Mouse (Mus musculus) frontal cortex, adult 2 months (tissue): Measurements from ENCODE around the gene Edem1. TPM values are rescaled to one million over a fixed set of nuclear protein-coding genes. Genes with fewer than 3 reads are reported as not detected.

Experiments
- DNase-seq, 2 experiments: peaks; one replicate each; pipeline ENCODE4 v3.0.0; 2022; ENCODE audit warnings: low spot score in 1 of 2; ENCODE audit errors: extremely low spot score in 1 of 2
- polyA plus RNA-seq: library from polyadenylated mRNA; depleted of rRNA; stranded (reverse); fragments of >200 nt; gene quantifications from 2 replicates; pipeline ENCODE4 v1.2.3, GENCODE M21; 2012; rRNA removed

Gene Edem1
- polyA plus RNA-seq: 11.6 TPM in 2 replicates

DNA sequence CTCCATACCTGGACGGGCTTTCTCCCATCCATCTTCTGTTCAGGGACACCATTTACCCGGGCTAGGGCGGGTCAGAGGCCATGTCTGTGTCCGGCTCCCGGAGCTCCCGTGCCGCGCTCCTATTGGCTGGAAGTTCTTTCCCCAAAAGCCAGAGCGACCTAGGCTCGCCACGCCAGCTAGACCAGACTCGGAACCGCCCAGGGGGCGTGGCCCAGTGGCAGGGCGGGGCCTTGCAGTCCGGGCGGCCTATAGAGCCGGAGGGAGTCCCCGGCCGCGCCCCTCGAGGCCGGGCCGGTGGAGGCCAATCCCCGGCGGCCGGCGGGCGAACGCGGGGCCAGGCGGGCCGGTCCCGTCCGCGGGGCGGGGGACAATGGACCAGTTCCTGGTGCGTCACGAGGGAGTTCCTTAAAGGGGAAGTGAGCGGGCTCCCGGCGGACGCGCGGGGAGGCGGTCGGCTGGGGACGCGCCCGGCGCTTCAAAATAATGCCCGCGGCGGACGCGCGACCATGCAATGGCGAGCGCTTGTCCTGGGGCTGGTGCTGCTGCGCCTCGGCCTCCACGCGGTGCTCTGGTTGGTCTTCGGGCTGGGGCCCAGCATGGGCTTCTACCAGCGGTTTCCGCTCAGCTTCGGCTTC is at the start of gene Edem1:
Gene Edem1, plus strand, starts transcription at position 408 of the 635 bp plus-strand sequence.
- DNase-seq: peak; percentile 93 to 94

DNA sequence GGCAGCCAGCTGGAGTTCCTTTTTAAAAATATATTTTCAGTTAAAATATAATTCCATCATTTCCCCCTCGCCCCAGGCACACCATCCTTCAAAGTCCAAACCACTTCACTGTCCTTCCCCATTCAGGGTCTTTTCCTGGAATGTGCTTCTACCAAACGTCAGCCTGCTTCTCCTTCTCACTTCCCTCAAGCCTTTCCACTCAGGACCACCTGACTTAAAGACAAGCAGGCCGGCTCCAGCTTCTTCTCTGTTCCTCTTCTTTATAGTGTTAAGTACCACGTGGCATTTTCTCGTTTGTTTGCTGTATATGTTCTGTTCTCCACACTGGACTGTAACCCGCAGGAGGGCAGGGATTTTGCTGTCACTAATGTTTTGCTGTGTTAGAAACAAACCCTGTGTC is 46.6 kb upstream of the Edem1 start:
- DNase-seq: peak in 1 of 2 experiments; percentile 15

DNA sequence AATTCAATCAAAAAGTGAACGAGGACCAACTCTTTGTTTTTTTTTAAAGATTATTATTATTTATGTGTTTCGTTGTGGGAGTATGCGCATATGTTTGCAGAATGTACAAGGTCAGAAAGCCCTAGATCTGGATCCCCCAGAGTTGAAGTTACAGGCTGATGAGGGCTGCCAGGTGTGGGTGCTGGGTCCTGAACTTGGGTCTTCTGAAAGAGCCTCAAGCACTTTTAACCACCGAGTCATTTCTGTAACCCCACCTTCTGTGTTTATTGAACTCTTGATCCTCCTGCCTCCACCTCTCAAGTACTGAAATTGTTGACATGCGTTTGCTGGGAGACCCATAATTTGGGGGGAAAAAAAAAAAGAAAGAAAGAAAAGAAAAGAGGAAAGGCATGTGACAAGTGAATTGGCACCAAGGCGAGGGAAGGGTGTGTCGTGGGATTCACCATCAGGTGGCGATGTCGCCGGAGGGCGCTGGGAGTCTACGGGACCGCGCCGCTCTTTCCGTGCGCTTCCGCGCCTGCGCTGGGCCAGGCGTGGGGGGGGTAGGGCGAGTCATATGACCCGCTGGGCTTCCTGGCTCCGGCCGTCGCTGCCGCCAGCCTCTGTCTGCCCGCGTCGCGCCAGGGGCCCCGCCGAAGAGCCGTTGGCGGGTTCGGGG is 45.8 kb upstream of the Edem1 start, which contains the start of gene Arl8b:
Gene Arl8b, plus strand, starts transcription at position 574 of the 658 bp plus-strand sequence.
- peak; percentile 84 to 97 for DNase-seq

DNA sequence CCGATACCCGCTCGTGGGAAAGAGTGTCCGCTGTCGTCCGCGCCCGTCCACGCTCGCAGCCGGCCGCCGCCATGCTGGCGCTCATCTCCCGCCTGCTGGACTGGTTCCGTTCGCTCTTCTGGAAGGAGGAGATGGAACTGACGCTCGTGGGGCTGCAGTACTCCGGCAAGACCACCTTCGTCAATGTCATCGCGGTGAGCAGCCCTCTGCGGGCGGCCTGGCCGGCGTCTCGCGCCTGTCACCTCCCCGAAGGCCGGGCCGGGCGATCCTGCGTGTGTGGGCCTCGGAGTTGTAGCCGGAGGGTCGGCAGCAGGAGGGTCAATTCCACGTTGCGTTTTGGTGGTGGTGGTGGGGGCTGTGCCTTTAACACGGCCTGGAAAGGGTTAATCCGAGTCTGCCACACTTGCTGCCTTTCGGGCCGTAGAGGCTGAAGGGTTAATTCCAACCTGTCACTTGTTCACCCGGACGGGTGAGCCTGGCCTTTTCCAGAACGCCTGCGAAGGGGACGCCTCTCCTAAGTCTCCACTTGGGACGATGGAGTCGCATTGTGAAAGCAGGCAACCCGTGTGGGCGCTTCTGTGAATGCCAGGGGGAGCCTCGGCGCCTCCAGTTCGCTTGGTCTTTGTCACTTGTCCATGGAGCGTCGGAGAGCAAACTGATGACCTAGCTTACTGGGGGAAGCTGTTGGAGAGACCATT is 45.1 kb upstream of the Edem1 start:
- DNase-seq: peak in 1 of 2 experiments; percentile 39

DNA sequence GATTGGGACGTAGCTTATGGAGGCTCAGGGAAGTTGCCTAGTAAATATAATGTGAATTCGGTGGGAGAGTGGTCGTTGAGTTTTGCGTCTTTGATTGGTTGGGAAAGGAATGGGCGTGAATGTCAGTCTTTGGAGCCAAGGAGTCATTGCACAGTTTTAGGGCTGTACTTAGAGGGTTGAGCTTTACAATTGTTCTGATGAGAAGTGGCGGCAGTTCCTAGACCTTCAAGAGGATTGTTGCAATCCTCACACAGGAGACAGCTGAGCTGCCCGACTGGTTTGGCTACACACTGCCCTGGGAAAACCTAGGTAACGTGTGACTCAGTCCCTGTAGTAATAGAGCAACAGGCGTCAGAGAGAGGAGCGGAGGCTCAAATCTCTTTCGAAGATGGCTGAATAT is 44.4 kb upstream of the Edem1 start:
- DNase-seq: no peak

DNA sequence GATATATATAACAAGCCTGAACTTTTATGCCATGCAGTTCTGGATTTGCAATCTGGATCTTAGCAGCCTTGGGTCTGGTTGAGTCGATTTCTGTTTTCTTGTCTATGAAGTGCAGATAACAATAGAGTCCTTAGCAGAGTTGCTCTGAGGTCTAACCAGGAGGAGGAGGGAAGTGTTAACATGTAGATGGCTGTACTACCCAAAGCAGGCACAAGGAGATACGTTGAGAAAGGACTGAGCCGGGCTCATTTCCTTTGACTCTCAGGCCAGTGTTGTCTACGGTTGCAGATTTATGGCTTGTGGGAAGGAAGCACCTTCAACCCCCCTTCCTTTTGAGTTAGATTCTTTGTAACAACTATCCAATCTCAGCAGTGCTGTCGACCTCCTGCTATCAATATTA is 43.6 kb upstream of the Edem1 start:
- DNase-seq: no peak

DNA sequence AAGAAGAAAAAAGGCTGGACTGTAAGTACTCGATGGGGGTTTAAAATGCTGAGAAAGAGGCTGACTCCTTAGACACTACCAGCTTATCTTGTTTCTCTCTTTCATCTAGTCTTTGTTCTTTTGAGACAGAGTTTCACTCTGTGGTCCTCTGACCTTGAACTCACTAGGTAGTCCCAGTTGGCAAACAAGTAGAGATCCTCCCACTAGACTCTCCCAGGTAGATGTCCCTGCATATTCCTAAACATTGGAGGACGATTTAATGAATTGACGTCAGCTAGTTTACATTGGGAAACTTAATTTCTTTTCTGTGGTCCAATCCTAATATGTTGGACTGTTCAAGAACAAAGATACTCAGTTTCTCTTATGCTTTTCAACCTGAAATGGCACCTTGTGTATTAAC is 42.9 kb upstream of the Edem1 start:
- DNase-seq: no peak

DNA sequence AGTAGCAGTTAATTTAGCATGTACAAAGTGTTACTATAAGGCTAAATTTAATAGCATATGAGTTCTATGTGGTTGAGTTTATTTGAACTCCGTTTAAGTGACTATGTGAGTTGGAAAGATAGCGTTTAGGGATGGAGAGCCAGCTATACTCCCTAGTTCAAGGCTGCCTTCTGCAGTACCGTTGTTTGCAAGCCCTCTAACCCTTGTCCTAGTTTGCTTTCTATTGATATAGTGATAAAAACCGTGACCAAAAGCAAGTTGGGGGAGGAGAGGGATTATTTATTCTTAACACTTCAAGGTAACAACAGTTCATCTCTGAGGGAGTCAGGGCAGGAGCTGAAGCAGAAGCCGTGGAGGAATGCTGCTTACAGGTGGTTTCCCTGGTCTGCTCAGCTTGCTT is 36.9 kb upstream of the Edem1 start:
- no peak for DNase-seq

DNA sequence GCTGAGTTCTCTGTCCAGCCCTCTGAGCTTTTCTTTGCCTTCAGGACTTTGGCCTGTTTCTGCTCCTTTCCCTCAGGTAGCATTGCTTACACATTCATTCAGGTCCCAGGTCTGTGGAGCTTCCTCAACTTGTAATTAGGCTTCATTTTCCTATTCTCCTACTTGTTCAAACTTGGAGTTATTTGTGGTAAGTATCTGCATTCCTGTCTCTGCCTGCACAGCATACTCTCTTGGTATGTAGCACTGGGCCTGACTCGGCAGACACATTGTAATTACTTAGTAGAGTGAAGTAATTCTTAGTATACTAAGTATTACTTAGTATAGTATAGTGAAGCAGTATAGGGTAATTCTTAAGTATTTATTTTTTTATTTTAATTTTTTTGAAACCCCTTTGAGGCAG is 32.5 kb upstream of the Edem1 start:
- no peak for DNase-seq

DNA sequence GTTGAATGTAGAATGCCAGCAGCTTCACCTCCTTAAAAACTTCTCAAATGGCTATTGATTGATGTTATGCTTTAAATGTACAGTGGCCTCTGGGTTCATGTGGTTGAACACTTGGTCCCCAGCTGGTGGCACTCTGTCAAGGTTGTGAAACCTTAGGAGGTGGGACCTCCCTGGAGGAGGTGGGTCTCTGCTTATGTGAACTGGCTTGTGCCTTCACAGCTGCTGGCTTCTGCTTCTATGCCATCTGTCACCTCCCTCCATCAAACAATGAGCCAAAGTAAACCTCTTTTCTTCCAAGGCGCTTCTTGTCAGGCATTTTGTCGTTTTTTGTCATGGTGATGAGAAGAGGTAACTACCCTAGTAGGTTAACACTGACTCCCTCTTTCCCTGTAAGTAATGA is 31.7 kb upstream of the Edem1 start:
- no peak for DNase-seq

DNA sequence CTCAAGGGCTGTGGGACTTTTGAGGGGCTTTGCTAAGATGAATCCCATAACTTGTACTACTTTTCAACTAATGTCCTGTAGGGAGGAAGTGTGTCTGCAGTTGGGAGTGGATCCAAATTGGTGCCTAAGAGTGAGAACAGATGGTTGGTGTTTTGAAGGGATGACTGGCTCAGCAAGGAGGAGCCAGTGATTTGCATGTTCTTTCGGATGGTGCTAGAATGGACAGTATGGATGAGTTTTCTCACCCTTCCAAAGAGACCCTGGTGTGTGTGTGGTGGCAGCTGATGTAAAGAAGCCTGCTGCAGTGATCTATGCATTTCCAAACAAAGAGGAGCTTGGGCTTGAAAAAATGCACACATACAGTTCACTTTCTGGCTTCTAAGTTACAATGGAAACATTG is 23.2 kb upstream of the Edem1 start:
- peak in 1 of 2 experiments; percentile 56 for DNase-seq

DNA sequence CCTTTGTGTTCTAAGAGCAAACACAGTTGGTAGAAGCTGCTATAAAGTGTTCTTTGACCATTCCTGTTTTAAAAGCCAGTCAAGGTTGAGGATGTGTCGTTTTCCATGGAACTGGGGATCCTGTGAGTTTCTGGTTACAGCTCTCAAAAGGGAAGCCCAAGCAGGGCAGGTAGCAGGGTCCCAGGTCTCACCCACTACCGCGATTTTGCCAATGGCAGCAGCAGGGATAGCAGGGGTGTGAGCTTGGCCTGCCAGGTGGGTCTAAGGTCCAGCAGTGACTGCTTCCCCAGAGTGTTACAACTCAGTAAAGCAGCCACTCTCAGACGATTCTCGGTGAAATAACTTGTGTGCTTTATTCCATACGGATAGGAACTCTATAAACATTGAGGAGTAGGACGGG is 22.6 kb upstream of the Edem1 start:
- DNase-seq: no peak

DNA sequence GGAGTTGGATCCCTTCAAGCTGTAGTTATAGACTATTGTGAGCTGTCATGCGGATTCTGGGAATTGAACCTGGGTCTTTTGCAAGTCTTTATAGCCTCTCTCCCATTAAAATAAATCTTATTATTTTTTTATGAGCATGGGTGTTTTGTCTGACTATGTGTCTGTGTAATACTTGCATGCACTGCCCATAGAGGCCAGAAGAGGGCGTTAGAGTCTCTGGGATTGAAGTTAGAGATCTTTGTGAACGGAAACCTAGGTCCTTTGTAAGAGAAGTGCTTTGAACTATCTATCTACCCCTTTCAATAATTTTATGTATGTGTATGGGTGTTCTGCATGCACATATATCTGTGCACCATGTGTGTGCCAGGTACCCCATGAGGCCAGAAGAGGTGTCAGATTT is 21.0 kb upstream of the Edem1 start:
- DNase-seq: no peak

DNA sequence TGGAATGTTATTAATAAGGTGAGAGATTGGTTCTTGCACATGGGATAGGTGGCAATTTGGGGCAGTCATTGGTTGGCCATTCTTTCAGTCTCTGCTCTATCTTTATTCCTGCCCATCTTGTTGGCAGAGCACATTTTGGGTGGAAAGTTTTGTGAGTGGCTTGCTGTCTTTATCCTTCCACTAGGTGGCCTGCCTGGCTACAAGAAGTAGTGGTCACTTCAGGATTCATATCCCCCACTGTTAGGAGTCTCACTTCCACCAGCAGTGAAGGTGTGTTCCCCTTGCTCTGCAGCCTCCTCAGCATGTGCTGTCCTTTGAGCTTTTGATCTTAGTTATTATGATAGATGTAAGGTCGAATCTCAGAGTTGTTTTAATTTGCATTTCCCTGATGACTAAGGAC is 19.7 kb upstream of the Edem1 start:
- DNase-seq: no peak

DNA sequence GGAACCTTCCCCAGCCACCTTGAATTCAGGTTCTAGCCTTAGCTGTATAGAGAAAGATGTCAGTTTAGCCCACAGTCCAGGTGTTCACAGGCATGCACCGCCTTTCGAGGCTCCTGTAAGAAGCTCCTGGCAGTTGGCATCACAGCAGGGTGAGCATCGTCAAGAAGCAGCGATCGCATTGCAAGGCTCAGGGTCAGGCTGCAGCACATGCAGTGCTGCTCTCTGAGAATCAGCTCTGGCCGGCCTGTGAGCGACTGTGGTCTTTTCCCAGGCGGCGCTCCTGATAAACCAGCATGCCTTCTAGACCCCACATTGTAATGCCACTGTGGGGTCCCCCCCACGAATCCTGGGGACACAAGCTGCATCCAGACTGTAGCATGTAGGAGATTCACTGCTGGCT is 18.2 kb upstream of the Edem1 start:
- no peak for DNase-seq

DNA sequence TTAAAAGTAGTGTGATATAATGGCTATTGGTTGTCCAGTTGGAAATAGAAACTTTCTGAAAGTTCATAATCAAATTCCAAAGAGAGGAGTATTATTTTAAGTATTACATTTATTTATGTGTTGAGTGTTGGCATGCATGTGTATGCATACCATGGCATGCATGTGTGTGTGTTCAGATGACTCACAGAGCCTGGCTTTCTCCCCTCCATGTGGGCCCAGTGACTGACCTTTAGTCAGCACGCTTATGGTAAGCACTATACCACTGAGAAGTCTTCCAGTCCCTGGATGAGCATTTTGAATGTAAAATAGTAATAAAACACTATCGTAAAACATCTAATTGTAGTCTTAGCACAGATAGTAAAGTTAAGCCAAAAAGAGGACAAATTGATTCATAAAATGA is 16.3 kb upstream of the Edem1 start:
- no peak for DNase-seq

DNA sequence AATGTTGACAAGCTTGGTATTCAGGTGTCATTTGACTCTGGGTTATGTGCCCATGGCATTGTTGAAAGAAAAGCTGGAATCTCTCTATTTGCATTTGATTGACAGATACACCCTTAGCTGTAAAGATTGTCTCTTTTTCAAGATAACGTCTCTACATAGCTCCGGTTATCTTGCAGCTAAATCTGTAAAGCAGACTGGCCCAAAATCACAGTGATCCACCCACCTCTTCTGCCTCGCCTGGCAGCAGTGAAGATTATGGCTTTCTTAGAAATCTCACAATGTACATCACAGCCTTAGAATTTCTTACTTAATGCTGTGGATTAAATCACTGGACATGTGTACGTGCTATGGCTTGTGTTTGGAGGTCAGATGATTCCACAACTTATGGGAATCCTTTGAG is 10.9 kb upstream of the Edem1 start:
- DNase-seq: peak in 1 of 2 experiments; percentile 45

DNA sequence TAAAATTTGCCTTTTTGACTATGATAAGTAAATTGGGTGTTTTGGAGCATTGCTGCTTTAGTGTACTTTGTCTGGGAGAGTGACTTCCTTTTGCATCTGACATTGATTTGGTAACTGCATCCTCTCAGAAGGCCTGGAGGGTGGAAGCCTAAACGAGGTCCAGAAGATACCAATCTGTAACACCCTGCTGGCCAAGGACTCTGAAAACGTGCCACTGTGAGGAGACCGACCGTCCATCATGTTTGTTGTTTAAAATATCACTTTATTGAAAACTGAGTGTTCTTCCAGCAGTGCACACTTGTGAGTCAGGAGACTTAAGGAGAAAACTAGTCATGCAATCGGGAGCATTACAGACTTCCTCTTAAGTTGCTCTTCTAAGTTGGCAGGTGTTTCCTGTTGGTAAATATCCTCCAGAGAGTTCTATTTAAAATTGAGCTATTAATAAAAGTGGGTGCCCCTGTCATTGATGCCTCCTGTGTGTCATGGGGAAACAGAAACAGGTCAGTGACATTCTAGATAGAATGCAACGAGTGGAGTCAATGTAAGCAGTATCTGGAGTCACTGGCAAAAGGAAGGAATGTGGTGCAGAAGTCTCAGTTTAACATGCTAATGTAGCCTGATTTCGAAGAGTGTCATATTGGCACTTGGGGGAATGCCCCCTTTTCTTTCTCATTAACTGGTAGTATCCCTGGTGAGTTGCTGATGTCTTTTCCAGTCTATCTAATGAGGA is 3.5 kb upstream of the Edem1 start:
- DNase-seq: no peak

DNA sequence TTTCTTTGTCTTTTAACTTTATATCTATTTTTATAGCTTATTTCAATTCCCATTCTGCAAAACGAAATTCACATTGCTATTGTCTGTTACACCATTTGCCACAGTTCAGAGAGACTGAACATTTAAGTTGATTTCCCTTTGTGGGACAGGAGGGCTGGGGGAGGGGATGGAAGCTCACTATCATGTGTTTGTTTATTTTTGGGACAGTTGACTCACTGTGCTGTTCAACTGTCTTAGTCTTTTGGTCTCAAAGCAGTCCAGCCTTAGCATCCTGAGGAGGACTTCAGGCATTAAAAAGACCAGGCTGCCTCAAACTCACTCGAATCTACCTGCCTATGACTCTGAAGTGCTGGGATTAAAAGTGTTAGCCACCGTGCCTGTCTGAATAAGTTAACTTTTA is 2.4 kb upstream of the Edem1 start:
- no peak for DNase-seq

DNA sequence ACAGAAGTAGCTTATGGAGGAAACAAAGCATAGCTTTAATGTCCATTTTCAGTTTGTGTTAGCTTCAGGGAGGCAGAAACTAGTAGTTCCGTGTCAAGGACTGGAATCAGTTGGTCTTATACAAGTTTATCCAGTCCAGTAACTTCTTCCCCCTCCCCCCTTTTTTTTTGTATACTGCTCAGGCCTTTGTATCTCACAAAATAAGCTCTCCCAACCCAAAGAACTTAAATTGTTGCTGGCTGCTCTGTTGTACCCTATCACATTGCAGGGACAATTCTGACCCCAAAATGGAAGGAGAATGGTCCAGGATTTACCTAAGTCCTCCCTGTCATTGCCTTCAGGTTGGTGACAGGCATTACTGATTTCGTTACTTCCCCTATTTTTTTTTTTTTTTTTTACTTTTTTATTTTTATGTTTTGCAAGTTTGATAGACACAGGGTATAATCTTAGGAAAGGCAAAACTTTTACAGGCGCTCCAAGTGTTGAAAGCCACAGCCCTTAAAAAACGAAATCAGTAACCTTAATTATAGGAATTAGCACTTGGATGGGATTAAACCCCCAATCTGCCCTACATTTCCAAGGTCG is 1.0 kb upstream of the Edem1 start:
- DNase-seq: no peak

DNA sequence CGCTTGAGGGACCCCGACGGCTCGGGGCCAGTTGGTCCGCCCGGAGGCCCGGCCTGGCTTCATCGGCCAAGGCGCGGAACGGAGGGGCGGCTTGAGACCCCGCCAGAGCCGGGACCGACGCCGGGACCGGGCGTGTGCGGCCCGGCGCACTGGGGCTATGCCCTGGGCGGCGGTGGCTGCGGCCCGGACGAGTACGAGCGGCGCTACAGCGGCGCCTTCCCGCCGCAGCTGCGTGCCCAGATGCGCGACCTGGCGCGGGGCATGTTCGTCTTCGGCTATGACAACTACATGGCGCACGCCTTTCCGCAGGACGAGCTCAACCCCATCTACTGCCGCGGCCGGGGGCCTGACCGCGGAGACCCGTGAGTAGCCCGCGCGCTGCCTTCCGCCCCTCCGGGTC is 431 bp downstream of the Edem1 start:
- DNase-seq: peak in 1 of 2 experiments; percentile 28
